Comparison of ENCODE assay signal across 9 mouse cellular contexts in the genomic region with DNA sequence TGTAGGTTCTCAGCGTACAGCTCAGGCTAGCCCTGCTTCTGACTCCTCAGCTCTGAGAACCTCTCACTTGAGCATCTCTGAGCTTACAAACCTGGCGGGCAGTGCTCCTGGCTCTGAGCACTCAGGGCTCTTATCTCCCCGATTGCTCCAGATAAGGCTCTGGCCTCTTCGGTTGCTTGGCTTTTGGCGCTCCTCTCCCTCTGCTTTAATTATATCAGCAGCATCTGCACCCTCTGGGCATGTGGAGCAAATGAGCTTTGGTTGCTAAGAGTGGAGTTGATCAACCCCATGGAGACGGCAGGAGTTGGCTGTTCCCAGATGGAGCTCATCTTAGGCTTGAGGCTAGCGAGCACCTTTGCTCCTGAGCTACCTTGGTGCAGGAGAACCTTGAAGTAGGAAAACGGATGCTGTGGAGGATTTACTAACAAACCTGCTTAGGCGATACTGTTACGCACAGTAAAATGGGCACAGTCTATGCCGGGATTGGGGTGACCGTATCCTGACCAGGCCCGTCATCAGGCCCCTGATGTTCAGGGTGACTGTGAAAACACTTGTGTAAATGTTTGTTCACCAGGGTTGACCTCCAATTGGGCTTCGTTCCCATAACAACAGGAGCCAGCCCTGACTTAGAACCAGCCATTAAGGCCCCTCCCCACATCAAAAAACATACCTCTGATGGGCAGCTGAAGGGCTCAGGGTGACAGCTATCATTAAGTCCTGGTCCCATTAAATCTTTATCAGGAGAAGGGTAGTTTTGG. TPM values are rescaled to one million over a fixed set of nuclear protein-coding genes. Genes with fewer than 3 reads are reported as not detected.
A peak's percentile ranks its signal among the peaks of the same experiment; 100 is the strongest.
DNase-seq lines count a peak whose midpoint lies in the region; ATAC-seq lines count a peak whose summit lies in the region.
"Had no signal": no experiment of that assay in that cellular context is flagged by ENCODE, and none has a peak within 500 bp of the region (broad histone marks: within the 10 kb centered on the region; RNA-seq: fewer than 3 reads in every experiment).

No protein-coding gene starts in this region.

- no peak for DNase-seq in lung, postnatal 14 days
- peak; percentile 59 for DNase-seq in fat pad, adult 2 months (ENCODE audit: extremely low read depth, low read depth, low spot score)
- no peak for DNase-seq in limb, embryonic 10.5 days (ENCODE audit: low spot score)
- DNase-seq in left cerebral cortex, adult 18-20 months (ENCODE audit: low spot score in 2 of 2) = no peak
- DNase-seq in cerebellum, adult 8-10 months = no peak
- DNase-seq in right cerebral cortex, postnatal 4 days = no peak
- DNase-seq: right cerebral cortex, adult 18-20 months had no signal

- H3K36me3 ChIP-seq in lung, embryonic 16.5 days (ENCODE audit: control insufficient read depth, insufficient read depth, low read length) = no peaks in the 10 kb centered on the region
- peaks cover 72% of the 10 kb centered on the region for H3K36me3 ChIP-seq in limb, embryonic 10.5 days
- no peaks in the 10 kb centered on the region for H3K36me3 ChIP-seq in neural tube, embryonic 15.5 days

- ATAC-seq in lung, embryonic 16.5 days (ENCODE audit: low read depth) = no peak
- ATAC-seq in neural tube, embryonic 15.5 days (ENCODE audit: low FRiP score) = no peak

- 45% methylated on average over 14 of the region's 14 CpGs for WGBS in lung, embryonic 16.5 days
- WGBS in limb, embryonic 10.5 days = 89% methylated on average over 14 of the region's 14 CpGs
- 66% methylated on average over 14 of the region's 14 CpGs for WGBS in neural tube, embryonic 15.5 days

- no peak overlapping the region; the same call in 1 of the 2 replicates for H3K4me3 ChIP-seq in lung, embryonic 16.5 days (ENCODE audit: low read length)
- no peak overlapping the region for H3K4me3 ChIP-seq in limb, embryonic 10.5 days
- 0 out of 2 replicates have a peak overlapping the region, but pooled peaks have one; percentile 1 for H3K4me3 ChIP-seq in neural tube, embryonic 15.5 days (replicated peaks)

- H3K4me1 ChIP-seq in lung, embryonic 16.5 days (replicated peaks; ENCODE audit: control insufficient read depth, insufficient read depth, low read length) = peaks cover 27% of the 10 kb centered on the region
- H3K4me1 ChIP-seq in limb, embryonic 10.5 days = peaks cover 31% of the 10 kb centered on the region
- peaks cover 39% of the 10 kb centered on the region for H3K4me1 ChIP-seq in neural tube, embryonic 15.5 days

- H3K27me3 ChIP-seq in lung, embryonic 16.5 days (ENCODE audit: control insufficient read depth, insufficient read depth, low read depth, low read length) = no peaks in the 10 kb centered on the region
- no peaks in the 10 kb centered on the region for H3K27me3 ChIP-seq in limb, embryonic 10.5 days (ENCODE audit: low read depth, poor library complexity, severe bottlenecking)
- no peaks in the 10 kb centered on the region for H3K27me3 ChIP-seq in neural tube, embryonic 15.5 days (replicated peaks)

- no peaks in the 10 kb centered on the region for H3K9me3 ChIP-seq in lung, embryonic 16.5 days (ENCODE audit: control insufficient read depth, low read length)
- no peaks in the 10 kb centered on the region for H3K9me3 ChIP-seq in limb, embryonic 10.5 days (replicated peaks)
- H3K9me3 ChIP-seq in neural tube, embryonic 15.5 days (replicated peaks) = no peaks in the 10 kb centered on the region

- H3K4me2 ChIP-seq in lung, embryonic 16.5 days (ENCODE audit: low read depth, low read length) = peak overlapping the region; percentile 65
- H3K4me2 ChIP-seq in neural tube, embryonic 15.5 days = peak overlapping the region; percentile 79

- peak overlapping the region; percentile 0; the same call in 1 of the 2 replicates for H3K27ac ChIP-seq in lung, embryonic 16.5 days (ENCODE audit: low read length)
- H3K27ac ChIP-seq in limb, embryonic 10.5 days = 0 out of 2 replicates have a peak overlapping the region, but pooled peaks have one; percentile 4
- H3K27ac ChIP-seq in neural tube, embryonic 15.5 days (replicated peaks) = no peak overlapping the region

- H3K9ac ChIP-seq in lung, embryonic 16.5 days (ENCODE audit: low read length) = peak overlapping the region; percentile 52; the same call in 1 of the 2 replicates
- 0 out of 2 replicates have a peak overlapping the region, but pooled peaks have one; percentile 24 for H3K9ac ChIP-seq in neural tube, embryonic 15.5 days (replicated peaks)

RNA-seq across cellular contexts. Expression of a gene that starts 3.1 kb away (rescaled TPM):
- polyA plus RNA-seq in lung, embryonic 16.5 days (2015; fragmentation: Nextera tagmentation; extraction: Ambion mirVana) = 33.4 and 36.0 TPM in 2 replicates
- 55.2 and 57.3 TPM in 2 replicates for polyA plus RNA-seq in limb, embryonic 10.5 days (2016; fragmentation: Nextera tagmentation; extraction: Ambion mirVana)
- polyA plus RNA-seq in neural tube, embryonic 15.5 days (2015; fragmentation: Nextera tagmentation; extraction: Ambion mirVana) = 15.3 and 23.1 TPM in 2 replicates
- total RNA-seq in left cerebral cortex, adult 18-20 months (2021) = 10 to 100 TPM; 16.2 to 27.7 TPM

RNA-seq across cellular contexts. Expression of a gene that starts 33.7 kb away (rescaled TPM):
- 134 and 144 TPM in 2 replicates for polyA plus RNA-seq in lung, embryonic 16.5 days (2015; fragmentation: Nextera tagmentation; extraction: Ambion mirVana)
- polyA plus RNA-seq in limb, embryonic 10.5 days (2016; fragmentation: Nextera tagmentation; extraction: Ambion mirVana) = 225 and 232 TPM in 2 replicates
- 17.2 and 39.7 TPM in 2 replicates for polyA plus RNA-seq in neural tube, embryonic 15.5 days (2015; fragmentation: Nextera tagmentation; extraction: Ambion mirVana)
- total RNA-seq in left cerebral cortex, adult 18-20 months (2021) = 1 to 10 TPM; 3.1 to 5.0 TPM
